Mouse (Mus musculus) heart, embryonic 16.5 days (tissue): ENCODE results near the gene Fars2. TPM values are rescaled to one million over a fixed set of nuclear protein-coding genes. Genes with fewer than 3 reads are reported as not detected.

Experiments
- ATAC-seq: fragments of 200-750 bp; cut with Nextera tagmentation; replicated peaks from 2 replicates; pipeline ENCODE4 v1.8.0; 2017; ENCODE audit warnings: moderate number of reproducible peaks; ENCODE audit not compliant: insufficient read depth, low FRiP score; ENCODE audit errors: extremely low read depth
- H3K27ac ChIP-seq: fragments of 300-500 bp; sonication (generic); 2 replicates; pipeline ENCODE4 v1.5.1; 2014; ENCODE audit warnings: mild to moderate bottlenecking, low read length, control low read depth, moderate library complexity
- H3K27me3 ChIP-seq: fragments of 300-500 bp; sonication (generic); 2 replicates; pipeline ENCODE4 v1.6.1; 2014; ENCODE audit warnings: low read length, mixed read lengths; ENCODE audit not compliant: control insufficient read depth, insufficient read depth
- H3K36me3 ChIP-seq: fragments of 300-500 bp; sonication (generic); 2 replicates; pipeline ENCODE4 v1.6.1; 2014; ENCODE audit not compliant: control insufficient read depth, insufficient read depth
- H3K4me1 ChIP-seq: fragments of 300-500 bp; sonication (generic); 2 replicates; pipeline ENCODE4 v1.6.1; 2014; ENCODE audit warnings: low read length, mixed read lengths; ENCODE audit not compliant: control insufficient read depth, insufficient read depth
- H3K4me2 ChIP-seq: fragments of 300-500 bp; sonication (generic); 2 replicates; pipeline ENCODE4 v1.6.1; 2014; ENCODE audit warnings: low read depth, mild to moderate bottlenecking, control low read depth, low read length
- H3K4me3 ChIP-seq: fragments of 300-500 bp; sonication (generic); 2 replicates; pipeline ENCODE4 v1.5.1; 2014; ENCODE audit warnings: mild to moderate bottlenecking, control low read depth, low read length
- H3K9ac ChIP-seq: fragments of 300-500 bp; sonication (generic); 2 replicates; pipeline ENCODE4 v1.6.1; 2014; ENCODE audit warnings: low read length, control low read depth
- H3K9me3 ChIP-seq: fragments of 300-500 bp; sonication (generic); replicated peaks from 2 replicates; pipeline ENCODE4 v1.6.1; 2016; ENCODE audit warnings: low read length; ENCODE audit not compliant: control insufficient read depth
- WGBS: fragments of 180-500 bp; shearing (Covaris S2); extraction: QIAGEN DNeasy Blood & Tissue Kit; methylation state at CpG from one replicate; pipeline ENCODE4 v1.1.7; 2014; 5-methylcytosine and 5-hydroxymethylcytosine counted together
- polyA plus RNA-seq: library from polyadenylated mRNA; unstranded; fragments of >200 nt; fragmentation: Nextera tagmentation; extraction: Ambion mirVana; gene quantifications from 2 replicates; pipeline ENCODE4 v1.2.1, GENCODE M21; 2015

Gene Fars2
- polyA plus RNA-seq, 1 experiment from 2014 or later = 71.5 TPM

DNA sequence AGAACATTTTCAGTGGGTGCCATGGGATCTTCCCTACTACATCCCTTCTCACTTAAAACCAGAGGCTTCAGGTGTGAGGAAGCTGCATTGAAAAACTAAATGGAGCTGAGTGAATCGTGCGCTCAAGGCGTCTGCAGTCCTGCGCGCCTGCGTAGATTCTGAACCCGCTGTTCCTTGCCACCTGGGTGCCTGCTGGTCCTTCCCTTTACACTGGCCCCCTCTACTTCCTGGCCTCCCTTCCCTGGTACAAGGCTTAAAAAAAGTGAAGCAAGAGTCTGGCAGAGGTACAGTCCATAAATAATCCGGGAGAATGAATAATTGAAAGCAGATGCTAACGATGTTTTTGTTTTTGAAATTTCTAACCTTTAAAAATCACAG lies 619.4 kb downstream of the Fars2 start:
- Histone ChIP-seq H3K36me3 (no peaks in the 10 kb centered on the region), H3K9ac (peak overlapping the region; percentile 58), H3K9me3 (0 out of 2 replicates have a peak, but pooled peaks cover 3% of the 10 kb centered on the region), H3K4me1 (peaks cover 16% of the 10 kb centered on the region), H3K4me3 (peak overlapping the region; percentile 61), H3K4me2 (peak overlapping the region; percentile 94), H3K27me3 (peaks cover 30% of the 10 kb centered on the region), H3K27ac (no peak overlapping the region)
- no peak for ATAC-seq
- WGBS = 20% methylated on average over 9 of the region's 9 CpGs

DNA sequence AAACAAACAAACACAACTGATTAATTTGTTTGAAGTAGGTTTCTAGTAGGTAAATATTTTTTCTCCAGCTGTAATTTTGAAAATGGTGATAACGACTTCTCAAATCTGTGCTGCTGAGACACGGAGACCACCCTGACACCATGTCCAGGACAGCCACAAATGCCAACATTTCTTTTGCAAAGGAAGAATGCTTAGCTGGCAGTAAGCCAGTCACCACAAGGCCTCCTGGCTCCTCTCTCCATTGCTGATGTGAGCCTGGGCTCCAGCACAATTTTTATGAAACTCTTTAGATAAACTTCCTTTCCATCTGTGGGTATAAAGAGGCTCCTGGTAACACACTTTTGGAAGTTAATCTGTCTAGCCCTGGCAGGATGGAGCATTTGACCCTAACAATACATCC lies 632.8 kb downstream of the Fars2 start:
- Histone ChIP-seq H3K4me1 (no peaks in the 10 kb centered on the region), H3K36me3 (no peaks in the 10 kb centered on the region), H3K27me3 (no peaks in the 10 kb centered on the region), H3K9ac (no peak overlapping the region), H3K4me2 (no peak overlapping the region), H3K4me3 (no peak overlapping the region), H3K27ac (no peak overlapping the region), H3K9me3 (no peaks in the 10 kb centered on the region)
- no peak for ATAC-seq
- WGBS = 40% methylated on average over 2 of the region's 2 CpGs

DNA sequence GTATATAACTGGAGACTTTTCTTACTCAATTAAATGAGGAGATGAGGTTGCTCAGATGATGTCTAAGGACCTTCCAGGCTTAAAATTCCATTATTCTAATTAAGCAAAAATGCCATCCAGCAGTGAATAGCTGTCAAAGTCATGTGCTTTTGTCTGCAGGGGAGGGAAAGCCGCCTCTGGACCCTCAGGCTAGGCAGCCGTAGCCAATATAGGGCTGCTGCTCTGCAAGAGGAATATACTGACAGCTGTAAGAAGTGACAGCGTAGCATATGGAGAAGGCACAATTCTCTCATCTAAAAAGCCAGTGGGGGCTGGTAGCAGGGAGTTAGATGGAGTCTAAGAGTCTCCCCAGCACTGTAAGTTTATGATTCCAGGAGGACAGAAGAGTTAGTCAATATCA lies 634.6 kb downstream of the Fars2 start:
- Histone ChIP-seq H3K4me1 (no peaks in the 10 kb centered on the region), H3K36me3 (no peaks in the 10 kb centered on the region), H3K27me3 (no peaks in the 10 kb centered on the region), H3K4me3 (no peak overlapping the region), H3K4me2 (no peak overlapping the region), H3K9ac (no peak overlapping the region), H3K27ac (no peak overlapping the region), H3K9me3 (no peaks in the 10 kb centered on the region)
- WGBS = 82% methylated on average over 3 of the region's 3 CpGs
- ATAC-seq = no peak

DNA sequence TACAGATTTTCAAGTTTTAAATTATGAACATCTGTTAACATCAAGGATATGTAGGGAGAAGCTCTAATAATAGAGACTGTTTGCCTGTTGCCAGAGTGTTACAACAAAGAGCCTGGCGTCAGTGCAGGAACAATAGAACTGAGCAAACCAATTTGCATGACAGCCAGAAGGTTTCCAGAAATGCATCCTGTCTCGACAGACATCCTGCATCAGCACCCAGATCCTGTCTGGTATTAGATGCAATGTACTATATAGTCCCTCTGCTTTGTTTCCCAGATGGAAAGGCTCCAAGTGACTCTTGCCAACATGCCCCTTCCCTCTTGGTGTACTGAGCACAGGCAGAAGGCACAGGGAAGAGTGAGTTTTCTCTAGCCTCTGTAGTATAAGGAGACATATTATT lies 649.6 kb downstream of the Fars2 start:
- 42% methylated on average over 2 of the region's 2 CpGs for WGBS
- H3K9ac ChIP-seq = no peak overlapping the region
- no peaks in the 10 kb centered on the region for H3K27me3 ChIP-seq
- H3K4me3 ChIP-seq = no peak overlapping the region
- ATAC-seq = no peak
- no peak overlapping the region for H3K4me2 ChIP-seq
- H3K4me1 ChIP-seq = no peaks in the 10 kb centered on the region
- H3K27ac ChIP-seq = no peak overlapping the region
- H3K36me3 ChIP-seq = no peaks in the 10 kb centered on the region
- H3K9me3 ChIP-seq = no peaks in the 10 kb centered on the region

Other genes starting within 250 kb of the Fars2 start
- 9.3 and 9.8 TPM in 2 replicates for gene Rpp40, start 211.1 kb upstream of the Fars2 start, polyA plus RNA-seq
- 4.6 and 6.7 TPM in 2 replicates for gene Ppp1r3g, start 158.6 kb upstream of the Fars2 start, polyA plus RNA-seq
- gene Lyrm4, start 114 bp downstream of the Fars2 start, polyA plus RNA-seq = 26.0 and 26.1 TPM in 2 replicates